Mouse (Mus musculus): ENCODE measurements at regions not wholly inside any gene's neighbourhood (a gene's known extent, or its start where the extent isn't known, plus 50 kb on each side); places are given as distances from the start of the nearest gene placed in this dataset.

DNA sequence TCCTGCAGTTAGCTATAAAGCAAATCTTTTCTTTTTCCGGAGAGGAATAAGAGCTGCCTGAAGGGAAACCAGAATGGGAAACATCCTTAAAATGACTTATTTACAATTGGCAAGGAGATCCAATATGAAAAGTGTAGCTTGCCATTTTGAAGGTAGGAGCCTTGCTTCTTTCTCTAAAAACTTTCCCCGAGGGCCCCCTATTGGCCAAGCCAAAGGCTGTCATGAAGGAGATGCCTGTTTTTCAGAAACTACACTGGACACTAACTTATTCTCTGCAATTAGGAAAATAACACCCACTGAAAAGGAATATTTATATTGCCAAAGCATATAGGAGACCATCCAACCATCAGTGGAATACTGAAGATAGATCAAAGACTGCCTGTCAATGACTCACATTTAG lies 312.8 kb upstream of the Thrb start:
- no peak overlapping the region for H3K4me2 ChIP-seq (ENCODE audit: low read length)
- H3K4me3 ChIP-seq (ENCODE audit: low read depth, low read length), result no peak overlapping the region
- H3K27me3 ChIP-seq (replicated peaks; ENCODE audit: control insufficient read depth, insufficient read depth, low read length), result no peaks in the 10 kb centered on the region
- no peak for ATAC-seq
- H3K9me3 ChIP-seq (replicated peaks; ENCODE audit: control insufficient read depth, low read length), result no peaks in the 10 kb centered on the region
- DNase-seq (ENCODE audit: low spot score), result no peak
- no peak overlapping the region for H3K27ac ChIP-seq (ENCODE audit: low read depth, low read length)
- H3K4me1 ChIP-seq (ENCODE audit: control insufficient read depth, insufficient read depth, low read length), result no peaks in the 10 kb centered on the region
- H3K36me3 ChIP-seq (ENCODE audit: control insufficient read depth, insufficient read depth, low read length), result no peaks in the 10 kb centered on the region
- 75% methylated on average over 2 of the region's 2 CpGs for WGBS
- H3K9ac ChIP-seq (ENCODE audit: low read length), result no peak overlapping the region

DNA sequence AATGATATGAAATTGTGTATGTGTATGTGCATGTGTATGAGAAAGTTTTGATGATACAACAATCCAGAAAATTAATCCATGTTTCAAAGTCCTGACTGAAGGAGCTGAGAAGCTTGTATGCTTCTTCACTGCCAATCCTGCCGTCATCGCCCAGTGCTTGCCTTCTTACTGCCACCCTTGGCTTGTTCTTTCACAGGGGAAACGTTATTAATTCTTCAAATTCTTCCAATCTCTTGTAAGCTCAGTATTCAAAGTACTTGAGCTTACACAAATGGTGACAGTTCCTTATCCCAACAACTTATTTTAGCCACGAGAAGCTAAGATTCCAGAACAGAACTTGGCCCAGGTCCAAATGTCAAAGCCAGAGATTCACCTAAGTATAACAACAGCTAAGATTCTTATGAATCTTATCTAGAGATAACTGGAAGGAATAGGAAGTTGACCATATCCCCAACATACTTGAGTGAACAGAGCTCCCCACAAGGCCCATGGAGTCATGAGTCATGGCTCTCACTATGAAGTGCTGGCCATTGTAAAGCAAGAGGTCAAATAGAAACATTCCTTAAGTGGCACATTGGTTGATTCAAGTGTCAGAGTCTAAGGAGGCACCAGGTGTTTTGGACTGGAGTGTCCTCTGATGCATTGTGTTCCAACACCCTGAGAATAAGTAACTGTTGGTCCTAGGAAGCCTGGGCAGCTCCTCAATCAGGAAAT lies 307.6 kb upstream of the Thrb start:
- DNase-seq (ENCODE audit: low spot score), result no peak
- no peaks in the 10 kb centered on the region for H3K9me3 ChIP-seq (replicated peaks; ENCODE audit: control insufficient read depth, low read length)
- ATAC-seq, result no peak
- no peak overlapping the region for H3K9ac ChIP-seq (ENCODE audit: low read length)
- H3K4me3 ChIP-seq (ENCODE audit: low read depth, low read length), result no peak overlapping the region
- H3K4me1 ChIP-seq (ENCODE audit: control insufficient read depth, insufficient read depth, low read length), result no peaks in the 10 kb centered on the region
- no peaks in the 10 kb centered on the region for H3K27me3 ChIP-seq (replicated peaks; ENCODE audit: control insufficient read depth, insufficient read depth, low read length)
- no peaks in the 10 kb centered on the region for H3K36me3 ChIP-seq (ENCODE audit: control insufficient read depth, insufficient read depth, low read length)
- H3K27ac ChIP-seq (ENCODE audit: low read depth, low read length), result no peak overlapping the region
- 81% methylated on average over 4 of the region's 4 CpGs for WGBS
- no peak overlapping the region for H3K4me2 ChIP-seq (ENCODE audit: low read length)

DNA sequence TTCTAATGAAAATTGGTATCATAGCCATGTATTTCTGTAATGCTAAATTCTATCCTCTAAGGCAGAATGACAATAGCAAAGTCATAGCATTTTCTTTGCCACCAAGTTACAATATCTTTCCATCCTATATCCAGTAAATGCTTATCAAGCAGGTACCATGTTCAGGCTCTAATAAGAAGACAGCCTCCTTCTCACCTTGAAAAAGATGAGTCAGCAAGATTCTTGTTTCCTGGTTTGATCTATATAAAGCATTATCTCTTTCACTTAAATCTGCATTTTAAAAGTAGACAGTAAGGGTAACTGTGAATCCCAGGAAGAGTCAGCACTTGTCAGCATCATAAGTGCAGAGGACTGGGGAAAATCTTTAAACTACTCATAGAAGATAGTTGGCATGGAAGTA lies 298.2 kb upstream of the Thrb start:
- DNase-seq (ENCODE audit: low spot score) (no peak), ATAC-seq (no peak)
- no peak overlapping the region for H3K4me2 ChIP-seq (ENCODE audit: low read length)
- H3K4me1 ChIP-seq (ENCODE audit: control insufficient read depth, insufficient read depth, low read length), result no peaks in the 10 kb centered on the region
- H3K27me3 ChIP-seq (replicated peaks; ENCODE audit: control insufficient read depth, insufficient read depth, low read length), result no peaks in the 10 kb centered on the region
- no peak overlapping the region for H3K27ac ChIP-seq (ENCODE audit: low read depth, low read length)
- H3K36me3 ChIP-seq (ENCODE audit: control insufficient read depth, insufficient read depth, low read length), result no peaks in the 10 kb centered on the region
- no peaks in the 10 kb centered on the region for H3K9me3 ChIP-seq (replicated peaks; ENCODE audit: control insufficient read depth, low read length)
- no peak overlapping the region for H3K4me3 ChIP-seq (ENCODE audit: low read depth, low read length)
- H3K9ac ChIP-seq (ENCODE audit: low read length), result no peak overlapping the region

DNA sequence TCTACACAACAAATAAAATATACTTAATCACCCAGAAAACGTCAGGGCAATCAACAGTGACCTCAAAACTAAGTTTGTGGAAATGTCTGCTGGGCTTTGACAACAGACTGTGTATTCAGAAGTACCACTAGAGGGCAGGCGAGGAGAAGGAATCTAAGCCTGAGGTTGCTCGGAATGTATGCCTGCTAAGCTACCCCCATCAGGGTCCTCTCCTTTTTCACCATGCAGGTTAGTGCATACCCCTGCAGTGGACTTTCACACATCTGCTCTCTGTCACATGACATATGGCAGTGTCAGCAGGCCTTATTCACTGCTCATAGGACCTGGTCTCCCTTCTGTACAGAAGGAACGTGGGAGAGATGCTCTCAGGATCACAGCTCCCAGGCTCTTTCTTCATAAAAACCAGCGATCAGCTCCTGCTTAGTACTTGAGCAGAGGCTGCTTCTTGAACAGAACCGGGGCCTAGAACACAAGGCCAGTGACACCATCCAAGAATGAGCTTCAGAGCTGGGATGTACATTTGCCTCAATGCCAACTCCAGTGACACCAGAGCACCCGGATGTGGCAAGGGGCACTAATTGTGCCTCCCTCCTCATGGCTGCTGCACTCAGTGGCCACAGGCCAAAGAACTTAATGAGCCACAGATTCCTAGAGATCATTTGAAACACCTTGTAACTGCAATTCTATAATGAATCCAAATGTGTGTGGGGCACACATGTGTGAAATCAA lies 257.1 kb upstream of the Thrb start:
- Histone ChIP-seq H3K36me3 (ENCODE audit: control insufficient read depth, insufficient read depth, low read length) (no peaks in the 10 kb centered on the region), H3K4me1 (ENCODE audit: control insufficient read depth, insufficient read depth, low read length) (no peaks in the 10 kb centered on the region), H3K27me3 (replicated peaks; ENCODE audit: control insufficient read depth, insufficient read depth, low read length) (no peaks in the 10 kb centered on the region), H3K4me2 (ENCODE audit: low read length) (no peak overlapping the region), H3K9me3 (replicated peaks; ENCODE audit: control insufficient read depth, low read length) (no peaks in the 10 kb centered on the region), H3K9ac (ENCODE audit: low read length) (no peak overlapping the region), H3K27ac (ENCODE audit: low read depth, low read length) (no peak overlapping the region), H3K4me3 (ENCODE audit: low read depth, low read length) (no peak overlapping the region)
- ATAC-seq, result peak; percentile 88
- peak; percentile 86 for DNase-seq (ENCODE audit: low spot score)
- 42% methylated on average over 7 of the region's 7 CpGs for WGBS

DNA sequence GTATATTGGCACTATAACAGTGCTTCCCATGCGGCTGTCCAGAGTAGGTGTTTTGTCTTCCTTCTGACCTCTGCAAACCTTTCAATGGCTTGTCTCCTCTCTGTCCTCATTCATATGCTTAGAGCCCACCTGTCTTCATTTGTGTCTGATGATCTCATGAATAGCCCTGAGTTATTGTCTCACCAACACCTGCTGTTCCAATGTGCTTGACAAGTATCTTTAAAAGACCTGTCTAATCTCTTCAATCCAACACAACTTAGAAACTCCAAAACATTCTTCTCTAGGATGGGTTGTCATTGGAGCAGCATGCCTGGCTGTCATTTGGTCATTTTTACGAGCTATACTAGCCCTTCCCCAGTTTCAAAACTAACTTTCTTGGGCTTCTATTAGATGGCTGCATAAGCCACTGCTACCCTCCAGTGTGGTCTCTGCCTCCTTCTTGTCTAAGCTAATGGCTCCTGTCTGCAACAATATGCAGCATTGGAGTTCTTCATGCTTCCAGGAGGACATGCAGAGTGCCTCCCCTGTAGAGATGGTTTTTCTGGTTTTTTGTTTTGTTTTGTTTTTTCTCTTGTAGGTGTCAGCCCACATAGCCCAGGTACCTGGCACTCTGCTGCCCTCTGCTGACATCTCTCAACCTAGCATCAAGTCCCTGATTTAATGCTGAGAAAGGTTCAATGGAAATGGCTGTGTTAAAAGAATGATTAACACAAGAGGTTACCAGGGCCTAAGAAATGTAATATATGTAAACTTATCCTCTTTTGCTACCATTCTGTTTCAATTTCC lies 254.3 kb upstream of the Thrb start:
- no peaks in the 10 kb centered on the region for H3K9me3 ChIP-seq (replicated peaks; ENCODE audit: control insufficient read depth, low read length)
- DNase-seq (ENCODE audit: low spot score), result peak; percentile 66
- H3K4me3 ChIP-seq (ENCODE audit: low read depth, low read length), result no peak overlapping the region
- 62% methylated on average over 2 of the region's 2 CpGs for WGBS
- no peak overlapping the region for H3K4me2 ChIP-seq (ENCODE audit: low read length)
- H3K4me1 ChIP-seq (ENCODE audit: control insufficient read depth, insufficient read depth, low read length), result no peaks in the 10 kb centered on the region
- no peaks in the 10 kb centered on the region for H3K27me3 ChIP-seq (replicated peaks; ENCODE audit: control insufficient read depth, insufficient read depth, low read length)
- H3K9ac ChIP-seq (ENCODE audit: low read length), result no peak overlapping the region
- no peak overlapping the region for H3K27ac ChIP-seq (ENCODE audit: low read depth, low read length)
- peak; percentile 52; the same call in 1 of the 2 replicates for ATAC-seq
- H3K36me3 ChIP-seq (ENCODE audit: control insufficient read depth, insufficient read depth, low read length), result no peaks in the 10 kb centered on the region

DNA sequence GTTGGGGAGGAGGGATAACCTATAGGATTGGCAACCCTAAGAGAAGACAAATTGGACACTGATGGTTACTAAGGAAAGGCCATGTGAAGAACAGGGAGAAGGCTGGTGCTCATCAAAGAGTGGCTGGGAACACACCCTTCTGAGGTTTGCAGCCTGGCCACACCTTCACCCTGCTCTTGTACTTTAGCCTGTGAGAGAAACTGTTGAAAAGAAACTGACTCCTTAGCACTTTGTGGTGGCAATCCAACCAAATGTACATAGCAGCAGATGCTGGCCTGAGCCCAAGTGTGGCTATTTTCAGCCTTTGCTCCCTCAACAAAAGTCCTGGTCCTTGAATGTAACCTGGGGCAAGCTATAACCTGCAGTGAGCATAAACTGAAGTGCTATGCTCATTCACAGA lies 253.2 kb upstream of the Thrb start:
- Histone ChIP-seq H3K4me1 (ENCODE audit: control insufficient read depth, insufficient read depth, low read length) (no peaks in the 10 kb centered on the region), H3K27me3 (replicated peaks; ENCODE audit: control insufficient read depth, insufficient read depth, low read length) (no peaks in the 10 kb centered on the region), H3K36me3 (ENCODE audit: control insufficient read depth, insufficient read depth, low read length) (no peaks in the 10 kb centered on the region), H3K9ac (ENCODE audit: low read length) (no peak overlapping the region), H3K4me3 (ENCODE audit: low read depth, low read length) (no peak overlapping the region), H3K9me3 (replicated peaks; ENCODE audit: control insufficient read depth, low read length) (no peaks in the 10 kb centered on the region), H3K4me2 (ENCODE audit: low read length) (no peak overlapping the region), H3K27ac (ENCODE audit: low read depth, low read length) (no peak overlapping the region)
- ATAC-seq (no peak), DNase-seq (ENCODE audit: low spot score) (no peak)

DNA sequence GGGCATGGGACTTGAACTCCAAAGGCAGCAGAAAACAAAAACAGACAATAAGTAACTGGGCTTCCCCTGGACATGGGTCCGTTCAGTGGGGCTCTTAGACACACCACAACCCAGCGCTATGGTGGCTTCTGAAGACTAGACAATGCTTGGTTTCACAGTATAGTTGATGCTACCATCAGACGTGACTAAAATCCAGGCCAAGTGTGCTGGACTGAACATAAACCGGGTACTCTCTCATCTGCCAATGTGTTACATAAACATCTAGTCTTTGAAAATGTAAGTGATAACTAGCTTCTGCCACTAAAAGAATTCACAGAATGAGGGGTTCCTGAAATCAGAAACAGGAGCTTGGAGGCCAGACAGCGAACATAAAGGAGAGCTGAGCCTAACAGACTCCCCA lies 251.7 kb upstream of the Thrb start:
- Histone ChIP-seq H3K4me3 (ENCODE audit: low read depth, low read length) (no peak overlapping the region), H3K36me3 (ENCODE audit: control insufficient read depth, insufficient read depth, low read length) (no peaks in the 10 kb centered on the region), H3K4me1 (ENCODE audit: control insufficient read depth, insufficient read depth, low read length) (no peaks in the 10 kb centered on the region), H3K4me2 (ENCODE audit: low read length) (no peak overlapping the region), H3K9ac (ENCODE audit: low read length) (no peak overlapping the region), H3K27me3 (replicated peaks; ENCODE audit: control insufficient read depth, insufficient read depth, low read length) (no peaks in the 10 kb centered on the region), H3K9me3 (replicated peaks; ENCODE audit: control insufficient read depth, low read length) (no peaks in the 10 kb centered on the region), H3K27ac (ENCODE audit: low read depth, low read length) (no peak overlapping the region)
- DNase-seq (ENCODE audit: low spot score), result no peak
- ATAC-seq, result no peak
- 81% methylated on average over 5 of the region's 5 CpGs for WGBS

DNA sequence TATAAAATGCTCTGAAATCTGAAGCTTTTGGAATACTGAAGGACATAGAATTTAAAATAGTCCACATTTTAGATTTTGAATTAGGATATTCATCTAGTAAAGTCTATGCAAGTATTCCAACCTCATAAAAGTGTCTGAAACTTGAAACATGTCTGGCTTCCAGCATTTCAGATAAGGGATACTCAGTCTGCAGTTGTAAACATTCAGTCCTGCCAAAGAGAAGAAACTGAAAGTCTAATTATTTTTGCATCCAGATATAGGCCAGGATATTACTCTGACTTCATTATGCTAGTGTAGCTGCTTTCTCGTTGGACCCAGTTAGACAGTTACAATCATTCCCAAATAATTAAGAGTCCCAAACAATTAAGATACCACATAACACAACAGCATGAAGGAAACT lies 251.2 kb upstream of the Thrb start:
- DNase-seq (ENCODE audit: low spot score) (no peak), ATAC-seq (no peak)
- H3K9ac ChIP-seq (ENCODE audit: low read length), result no peak overlapping the region
- H3K4me1 ChIP-seq (ENCODE audit: control insufficient read depth, insufficient read depth, low read length), result no peaks in the 10 kb centered on the region
- no peaks in the 10 kb centered on the region for H3K9me3 ChIP-seq (replicated peaks; ENCODE audit: control insufficient read depth, low read length)
- no peak overlapping the region for H3K4me2 ChIP-seq (ENCODE audit: low read length)
- no peaks in the 10 kb centered on the region for H3K36me3 ChIP-seq (ENCODE audit: control insufficient read depth, insufficient read depth, low read length)
- no peak overlapping the region for H3K27ac ChIP-seq (ENCODE audit: low read depth, low read length)
- 67% methylated on average over 1 of the region's 1 CpGs for WGBS
- H3K27me3 ChIP-seq (replicated peaks; ENCODE audit: control insufficient read depth, insufficient read depth, low read length), result no peaks in the 10 kb centered on the region
- H3K4me3 ChIP-seq (ENCODE audit: low read depth, low read length), result no peak overlapping the region

DNA sequence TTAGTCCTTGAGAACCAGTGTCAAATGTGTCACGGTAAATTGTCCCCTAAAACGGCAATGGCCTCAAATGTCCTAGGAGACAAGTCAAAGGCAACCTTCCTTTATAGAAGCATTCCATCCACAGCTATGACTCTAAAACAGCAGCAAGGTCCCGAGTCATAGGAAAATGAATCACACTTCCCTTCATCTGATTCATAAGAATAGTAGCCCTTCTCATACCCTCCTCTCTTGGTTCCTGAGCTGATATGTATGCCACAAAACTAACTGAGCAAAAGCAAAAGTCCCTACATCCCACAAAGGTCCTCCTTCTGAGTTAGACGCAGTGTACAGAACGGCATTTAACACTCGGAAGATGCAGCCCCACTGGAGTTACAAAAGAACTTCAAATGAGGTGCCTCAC lies 250.6 kb upstream of the Thrb start:
- no peaks in the 10 kb centered on the region for H3K27me3 ChIP-seq (replicated peaks; ENCODE audit: control insufficient read depth, insufficient read depth, low read length)
- H3K4me1 ChIP-seq (ENCODE audit: control insufficient read depth, insufficient read depth, low read length), result no peaks in the 10 kb centered on the region
- no peaks in the 10 kb centered on the region for H3K9me3 ChIP-seq (replicated peaks; ENCODE audit: control insufficient read depth, low read length)
- H3K36me3 ChIP-seq (ENCODE audit: control insufficient read depth, insufficient read depth, low read length), result no peaks in the 10 kb centered on the region
- ATAC-seq (no peak), DNase-seq (ENCODE audit: low spot score) (no peak)
- 97% methylated on average over 6 of the region's 6 CpGs for WGBS
- H3K4me3 ChIP-seq (ENCODE audit: low read depth, low read length), result no peak overlapping the region
- H3K27ac ChIP-seq (ENCODE audit: low read depth, low read length), result no peak overlapping the region
- no peak overlapping the region for H3K4me2 ChIP-seq (ENCODE audit: low read length)
- no peak overlapping the region for H3K9ac ChIP-seq (ENCODE audit: low read length)

Data from forebrain, embryonic 14.5 days (tissue).